Mouse (Mus musculus) ovary, postnatal 36 days (tissue): ENCODE measurements around the gene Dnah6.

Source experiments
- DNase-seq: peaks from one replicate; pipeline ENCODE4 v3.0.0; 2022; ENCODE audit warnings: low spot score, mixed read lengths

Dnah6 gene

DNA sequence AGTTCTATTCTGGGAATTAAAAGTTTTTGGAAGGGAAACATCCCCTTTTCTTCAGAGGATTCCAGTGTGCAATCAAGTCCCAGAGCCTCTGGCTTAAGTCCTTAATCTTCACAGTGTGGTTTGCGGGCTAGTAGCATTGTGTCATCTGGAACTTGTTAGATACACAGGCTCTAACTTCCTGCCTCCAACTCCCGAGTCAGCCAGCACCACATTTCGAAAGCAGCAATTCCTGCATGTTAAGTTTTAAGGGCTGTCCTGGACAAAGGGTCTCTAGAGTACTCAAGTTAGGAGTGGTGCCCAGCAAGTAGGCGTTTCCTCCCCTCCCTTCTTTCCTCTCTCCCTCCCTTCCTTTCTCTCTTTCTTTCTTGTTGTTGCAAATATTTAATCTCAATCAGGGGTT lies 7.0 kb upstream of the Dnah6 start:
- DNase-seq, result no peak

DNA sequence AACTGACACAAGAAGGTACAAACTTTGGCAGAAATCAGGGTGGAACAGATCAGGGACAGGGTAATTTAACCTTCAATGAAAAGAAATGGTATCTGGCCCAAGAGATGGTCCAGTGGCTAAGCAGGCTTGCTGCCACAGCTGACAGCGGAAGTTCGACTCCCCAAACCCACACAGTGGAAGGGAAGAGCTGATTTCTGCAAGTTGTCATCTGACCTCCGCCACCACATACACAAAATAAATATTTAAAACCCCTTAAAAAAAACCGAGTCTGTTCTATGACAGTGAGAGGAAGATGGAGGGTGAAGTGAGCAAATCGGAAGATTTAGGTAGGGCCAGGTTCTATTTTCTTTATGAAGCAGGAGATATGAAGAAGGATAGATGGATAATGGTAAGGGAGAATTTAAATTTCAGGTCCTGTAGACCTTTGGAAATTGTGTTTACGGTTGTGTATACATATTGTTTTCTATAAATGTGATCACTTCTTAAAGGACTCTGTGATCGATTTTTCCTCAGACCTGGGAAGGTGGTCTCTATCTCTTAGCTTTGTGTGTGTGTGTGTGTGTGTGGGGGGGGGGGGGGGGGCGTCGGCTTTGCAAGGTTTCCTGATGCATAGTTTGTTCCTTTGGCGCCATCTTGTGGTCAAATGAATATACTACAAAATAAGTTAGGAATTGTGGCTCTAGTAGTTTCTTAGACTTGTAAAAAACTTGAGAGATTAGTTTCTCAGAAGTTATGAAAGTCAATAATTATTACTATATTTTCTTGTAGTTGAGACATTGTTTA lies 6.1 kb upstream of the Dnah6 start:
- DNase-seq, result no peak

DNA sequence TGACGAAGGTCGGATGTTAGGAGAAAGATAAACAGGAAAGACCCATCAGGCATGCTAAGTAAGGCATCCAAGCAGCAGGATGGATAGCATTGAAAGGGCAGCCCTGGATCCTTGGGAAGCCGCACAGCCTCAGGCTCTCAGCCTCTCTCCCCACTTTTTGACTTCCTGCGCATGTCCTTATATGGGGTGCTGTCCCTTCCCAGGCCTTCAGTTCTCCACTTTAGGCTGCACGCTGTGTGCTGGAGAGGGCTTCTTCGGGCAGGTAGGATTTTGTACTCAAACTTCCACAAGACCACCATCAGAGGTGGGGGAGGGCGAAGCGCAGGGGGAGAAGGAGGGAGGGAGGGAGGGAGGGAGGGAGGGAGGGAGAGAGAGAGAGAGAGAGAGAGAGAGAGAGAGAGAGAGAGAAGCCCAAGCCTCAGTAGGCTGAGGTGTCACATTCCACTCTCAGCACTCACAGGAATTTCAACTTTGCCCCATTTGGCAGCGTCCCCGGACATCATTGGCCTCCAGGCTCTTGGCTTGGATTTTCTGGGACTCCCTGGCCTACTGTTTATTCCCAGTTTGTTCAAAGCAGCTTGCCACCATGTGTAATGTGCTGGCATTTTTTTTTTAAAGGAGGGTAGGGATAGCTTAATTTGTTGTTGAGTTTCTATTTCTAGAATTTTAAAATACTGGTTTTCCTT lies 1.5 kb upstream of the Dnah6 start:
- DNase-seq, result peak; percentile 89

DNA sequence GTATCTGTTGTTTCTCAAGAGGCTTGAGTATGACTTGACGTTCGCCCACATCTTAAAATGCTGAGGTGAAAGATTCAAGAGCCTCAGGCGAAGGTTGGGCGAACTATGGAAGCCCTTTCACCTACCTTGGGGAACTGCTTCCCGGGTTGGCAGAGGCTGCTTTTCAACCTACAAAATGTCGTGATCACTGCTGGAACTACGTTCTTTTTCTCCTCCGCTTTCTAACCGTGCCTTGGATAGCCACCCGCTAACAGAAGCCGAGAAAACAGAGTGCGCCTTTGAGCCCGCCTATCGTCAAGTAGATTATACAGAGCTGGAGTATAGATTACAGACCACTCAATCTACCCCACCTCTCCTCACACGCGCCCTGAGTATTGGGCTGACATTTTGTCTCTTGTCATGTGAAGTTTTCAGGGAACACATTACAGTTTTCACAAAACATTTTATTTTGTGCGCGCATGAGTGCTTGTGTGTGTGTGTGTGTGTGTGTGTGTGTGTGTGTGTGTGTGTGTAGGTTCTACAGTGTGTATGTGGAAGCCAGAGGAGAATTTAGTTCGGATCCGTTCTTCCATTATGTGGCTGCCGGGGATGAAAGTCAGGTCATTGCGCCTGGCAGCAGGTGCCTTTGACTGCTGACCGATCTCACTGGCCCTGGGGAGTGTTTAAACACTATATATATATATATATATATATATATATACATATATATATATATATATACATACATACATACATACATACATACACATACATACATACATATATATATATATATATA lies 696 bp upstream of the Dnah6 start:
- DNase-seq, result peak; percentile 26

DNA sequence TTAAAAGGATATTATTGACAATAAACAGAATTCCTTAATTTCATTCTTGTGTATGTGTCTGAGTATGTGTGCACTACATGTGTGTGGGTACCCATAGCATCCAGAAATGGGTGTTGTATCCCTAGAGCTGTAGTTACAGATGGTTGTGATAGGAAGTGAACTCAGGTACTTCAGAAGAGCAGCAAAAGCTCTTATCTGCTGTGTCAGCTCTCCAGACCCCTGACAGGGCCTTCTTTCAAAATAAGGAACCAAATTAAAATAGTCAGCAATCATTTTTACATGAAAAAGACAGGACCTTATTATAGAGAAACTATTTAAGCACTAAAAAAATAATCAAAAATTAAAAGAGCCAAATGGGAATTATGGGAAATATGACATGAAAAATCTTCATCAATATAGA lies 9.8 kb downstream of the Dnah6 start:
- DNase-seq, result no peak

DNA sequence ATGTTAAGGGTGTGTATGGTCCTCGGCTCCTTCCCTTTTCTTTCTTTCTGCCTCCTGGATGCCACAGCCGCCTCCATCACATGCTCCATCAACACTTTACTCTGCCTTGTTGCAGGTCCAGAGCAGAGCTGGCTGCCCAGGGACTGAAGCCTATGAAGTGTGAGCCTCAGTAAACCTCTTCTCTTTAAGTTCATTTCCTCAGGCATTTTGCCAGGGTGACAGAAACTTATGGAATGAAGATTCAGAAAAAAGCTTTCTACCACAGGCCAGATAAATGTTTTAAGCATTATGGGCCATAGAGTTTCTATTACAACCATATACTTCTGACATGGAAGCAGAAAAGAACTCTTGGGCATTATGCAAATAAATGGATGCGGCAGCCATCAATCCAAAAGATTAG lies 10.4 kb downstream of the Dnah6 start:
- no peak for DNase-seq

DNA sequence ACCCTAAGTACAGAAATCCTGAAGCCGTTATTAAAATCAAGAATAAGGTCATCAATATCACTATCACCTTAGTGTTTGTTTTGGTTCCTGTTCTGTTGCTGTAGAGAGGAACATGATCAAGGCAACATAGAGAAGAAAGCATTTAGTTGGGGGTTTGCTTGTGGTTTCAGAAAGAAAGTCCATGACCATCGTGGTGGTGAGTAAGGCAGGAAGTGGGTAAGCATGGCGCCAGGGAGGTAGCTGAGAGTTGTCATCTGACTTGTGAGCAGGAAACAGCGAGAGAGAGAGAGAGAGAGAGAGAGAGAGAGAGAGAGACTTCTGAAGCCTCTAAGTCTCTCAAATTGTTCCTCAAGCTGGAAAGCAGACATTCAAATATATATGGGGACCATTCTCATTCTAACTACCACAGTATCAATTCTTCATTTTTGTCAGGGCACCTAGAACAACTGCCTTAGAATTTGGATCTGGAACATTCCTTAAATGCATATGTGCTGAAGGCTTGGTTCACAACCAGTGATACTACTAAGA lies 10.9 kb downstream of the Dnah6 start:
- no peak for DNase-seq

DNA sequence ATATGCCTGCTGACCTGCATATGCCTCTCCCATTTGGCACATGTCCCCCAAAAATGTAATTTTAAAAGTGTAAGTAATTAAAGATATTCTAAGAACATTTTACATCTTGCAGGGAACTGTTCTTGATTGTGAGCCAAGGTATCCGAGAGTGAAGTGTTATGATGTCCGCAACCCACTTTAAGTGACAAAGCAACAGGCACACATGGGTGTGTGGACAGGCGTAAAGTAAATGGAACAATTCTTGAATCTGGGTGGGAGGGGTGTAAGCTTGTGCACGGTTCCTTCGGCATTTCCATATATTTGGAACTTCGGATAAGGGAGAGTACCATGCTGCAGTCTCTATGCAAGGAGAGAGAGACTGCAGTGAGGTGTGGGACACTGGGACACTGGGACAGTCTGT lies 11.9 kb downstream of the Dnah6 start:
- DNase-seq, result no peak

DNA sequence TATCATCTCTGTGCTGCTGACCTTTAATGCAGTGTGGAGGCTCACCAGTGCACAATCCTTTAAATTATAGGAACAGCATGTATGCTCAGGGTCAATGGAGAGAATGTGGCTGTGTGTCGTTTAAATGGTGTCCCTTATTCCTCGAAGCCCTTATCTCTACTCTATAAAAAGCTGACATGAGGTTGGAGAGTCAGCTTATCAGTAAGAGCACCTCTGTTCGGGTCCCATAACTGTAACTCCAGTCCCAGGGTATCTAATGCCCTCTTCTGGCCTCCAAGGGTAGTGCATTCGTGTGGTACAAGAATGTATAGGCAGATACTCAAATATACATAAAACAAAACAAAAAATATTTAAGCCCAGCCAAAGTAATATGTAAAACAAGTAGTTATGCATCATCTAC lies 16.5 kb downstream of the Dnah6 start:
- DNase-seq, result no peak

DNA sequence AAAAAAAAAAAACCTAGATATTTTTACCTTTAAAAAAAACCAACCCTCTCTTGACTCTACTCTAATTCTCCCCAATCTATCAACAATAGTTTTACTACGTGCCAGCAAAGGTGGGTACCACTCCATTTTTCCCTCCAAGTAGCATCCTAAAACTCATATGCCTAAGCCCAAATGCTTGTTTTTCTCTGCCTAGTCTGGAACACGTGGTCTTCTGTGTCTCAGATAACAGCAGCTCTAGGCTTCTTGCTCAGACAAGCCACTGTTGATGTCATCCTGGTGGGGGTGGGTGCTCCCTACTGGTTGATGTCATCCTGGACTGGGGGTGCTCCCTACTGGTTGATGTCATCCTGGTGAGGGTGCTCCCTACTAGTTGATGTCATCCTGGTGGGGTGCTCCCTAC lies 17.7 kb downstream of the Dnah6 start:
- DNase-seq, result no peak

DNA sequence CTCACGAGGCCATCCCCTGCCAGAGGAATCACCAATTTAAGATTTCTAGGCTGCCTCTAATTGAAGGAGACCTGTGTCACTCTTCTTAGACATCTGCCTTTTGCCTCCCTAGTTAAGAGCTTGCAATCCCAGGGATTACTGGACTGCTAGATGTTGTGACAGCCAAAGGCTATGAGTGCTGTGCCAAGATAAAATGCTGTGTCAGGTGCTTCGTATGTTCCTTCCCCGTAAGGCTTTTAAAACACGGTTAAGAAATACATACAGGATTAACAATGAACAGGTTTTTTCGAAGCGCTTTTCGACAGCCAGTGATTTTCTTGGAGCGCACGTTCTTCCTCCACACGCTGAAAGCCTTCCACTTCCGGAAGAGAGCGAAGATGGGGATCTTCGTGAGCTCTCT lies 26.2 kb downstream of the Dnah6 start:
- DNase-seq, result no peak

DNA sequence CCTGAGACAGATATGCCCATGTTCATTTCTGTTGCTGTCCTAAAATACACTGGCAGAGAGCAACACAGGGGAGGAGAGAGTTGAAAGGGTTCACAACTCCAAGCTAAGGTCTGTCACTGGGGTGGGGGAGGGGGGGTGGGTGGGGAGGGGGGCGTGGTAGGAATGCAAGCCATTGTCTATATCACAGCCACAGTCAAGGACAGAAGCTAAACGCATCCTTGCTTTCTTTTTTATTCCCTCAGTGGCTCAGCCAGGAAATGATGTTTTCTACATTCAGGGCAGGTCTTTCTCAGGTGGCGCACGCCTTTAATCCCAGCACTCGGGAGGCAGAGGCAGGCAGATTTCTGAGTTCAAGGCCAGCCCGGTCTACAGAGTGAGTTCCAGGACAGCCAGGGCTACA lies 30.7 kb downstream of the Dnah6 start:
- DNase-seq, result no peak

DNA sequence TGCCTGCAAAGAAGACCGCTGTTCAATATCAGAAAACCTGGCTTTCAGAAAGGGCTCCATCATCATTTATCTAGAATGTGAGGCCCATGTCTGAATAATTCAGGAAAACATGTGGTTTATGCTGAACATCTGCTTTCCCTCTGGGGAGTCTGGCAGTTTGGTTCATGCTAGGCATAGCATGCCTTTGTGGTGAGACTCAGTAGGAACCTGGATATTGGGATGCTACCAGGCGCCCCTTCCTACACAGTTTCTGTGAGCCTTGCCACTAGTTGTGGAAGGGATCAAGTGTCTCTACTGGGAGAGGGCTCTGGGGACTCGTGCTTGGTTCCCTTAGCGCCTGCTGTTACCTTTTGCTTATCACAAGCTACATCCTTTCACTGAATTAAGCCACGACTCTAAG lies 37.2 kb downstream of the Dnah6 start:
- DNase-seq, result no peak

DNA sequence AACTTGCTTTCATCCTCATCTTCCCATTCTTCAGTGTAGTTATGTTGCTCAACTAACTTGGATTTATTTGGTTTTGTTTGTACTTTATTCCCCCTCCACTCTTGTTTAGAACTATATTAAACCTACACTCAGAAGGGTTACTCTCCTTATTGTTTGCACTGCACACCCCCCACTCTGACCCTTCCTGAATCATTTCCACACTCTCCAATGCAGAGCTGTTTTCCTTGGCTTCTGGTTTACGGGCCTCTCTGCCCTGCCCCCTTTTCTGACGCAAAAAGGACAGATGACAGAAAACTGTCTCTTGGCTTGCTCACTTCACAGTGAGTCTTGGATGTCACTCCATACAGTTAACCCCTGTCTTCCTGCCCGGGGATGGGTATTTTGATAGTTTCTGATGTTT lies 38.5 kb downstream of the Dnah6 start:
- DNase-seq, result no peak

DNA sequence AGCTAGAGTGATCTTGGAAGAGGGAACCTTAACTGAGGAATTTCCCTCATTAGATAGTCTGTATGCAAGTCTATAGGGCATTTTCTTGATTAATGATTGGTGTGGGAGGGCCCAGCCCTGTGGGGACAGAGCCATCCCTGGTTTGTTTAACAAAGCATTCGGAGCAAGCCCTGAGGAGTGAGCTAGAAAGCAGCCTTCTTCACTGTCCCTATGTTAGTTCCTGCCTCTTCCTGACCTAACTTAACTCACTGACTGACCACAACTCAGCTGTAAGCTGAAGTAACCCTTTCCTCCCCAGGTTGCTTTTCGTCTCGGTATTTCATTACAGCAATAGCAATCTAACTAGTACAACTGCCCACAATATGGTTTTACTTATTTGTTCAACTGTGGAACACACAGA lies 39.0 kb downstream of the Dnah6 start:
- no peak for DNase-seq

DNA sequence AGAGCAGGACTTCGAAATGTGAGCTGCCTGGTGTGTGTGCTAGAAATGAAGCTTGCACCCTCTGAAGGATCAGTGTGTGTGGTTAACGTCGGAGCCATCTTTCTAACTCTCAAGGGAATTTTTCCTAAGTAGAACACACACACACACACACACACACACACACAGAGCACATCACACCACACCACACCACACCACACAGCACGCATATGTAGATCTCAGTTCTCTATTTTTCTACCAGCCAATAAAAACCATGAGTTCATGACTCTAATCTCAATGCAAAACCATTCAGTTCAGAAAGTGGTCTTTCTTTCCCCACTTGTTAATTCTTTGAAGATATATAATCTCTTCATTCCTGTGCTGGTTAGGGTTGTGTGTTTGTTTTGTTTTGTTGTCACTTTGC lies 39.4 kb downstream of the Dnah6 start:
- DNase-seq, result no peak

DNA sequence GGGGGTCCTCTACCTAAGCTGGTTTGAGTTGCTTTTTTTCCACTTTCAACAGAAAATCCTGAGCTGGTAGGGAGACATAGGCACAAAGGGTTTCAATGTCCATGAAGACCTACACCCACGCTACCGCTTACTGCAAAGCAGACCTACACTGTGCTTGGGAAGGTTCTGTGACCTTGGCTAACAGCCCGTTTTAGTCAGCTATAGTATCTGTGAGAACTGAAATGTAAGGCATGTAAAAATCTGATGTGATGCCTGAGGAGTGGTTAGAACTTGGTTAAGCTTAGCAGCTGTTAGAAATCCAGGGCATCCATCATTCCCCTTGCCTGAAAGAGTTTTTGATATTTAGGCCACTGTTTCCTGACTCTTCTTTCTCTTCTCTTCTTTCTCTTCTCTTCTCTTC lies 46.3 kb downstream of the Dnah6 start:
- no peak for DNase-seq

DNA sequence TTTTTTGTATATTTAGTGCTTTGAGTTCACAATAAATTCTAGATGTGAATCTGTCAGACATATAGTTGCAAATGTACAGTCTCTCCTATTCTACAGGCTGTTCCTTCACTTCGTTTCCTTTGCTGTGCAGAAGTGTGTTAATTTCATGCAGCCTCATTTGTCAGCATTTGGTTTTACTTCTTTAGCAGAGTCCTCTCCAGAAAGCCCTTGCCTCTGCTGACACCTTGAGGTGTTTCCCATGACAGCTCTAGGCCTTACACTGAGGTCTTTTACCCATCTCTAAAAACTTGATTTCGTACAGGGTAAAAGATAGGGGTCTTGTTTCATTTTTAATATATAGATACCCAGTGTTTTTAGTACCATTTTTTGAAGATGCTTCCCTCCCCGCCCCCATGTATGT lies 54.2 kb downstream of the Dnah6 start:
- DNase-seq, result no peak

DNA sequence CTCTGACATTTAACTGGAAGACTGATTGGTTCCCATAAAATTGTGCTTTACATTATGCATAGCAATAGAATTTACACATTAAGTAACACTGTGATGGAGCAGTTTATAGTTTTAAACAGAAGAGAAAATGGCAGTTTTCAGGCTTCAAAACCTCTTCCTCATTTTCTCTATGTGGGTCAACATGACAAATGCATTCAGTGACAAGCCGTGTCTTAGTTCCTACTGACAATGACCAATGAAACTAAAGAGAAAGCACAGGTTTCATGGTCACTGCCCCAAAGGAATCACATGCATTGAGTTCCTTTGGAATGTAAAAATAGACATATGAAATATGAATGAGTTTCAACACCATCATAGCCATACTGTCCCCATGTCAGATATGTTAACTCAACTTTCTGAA lies 58.5 kb downstream of the Dnah6 start:
- no peak for DNase-seq

DNA sequence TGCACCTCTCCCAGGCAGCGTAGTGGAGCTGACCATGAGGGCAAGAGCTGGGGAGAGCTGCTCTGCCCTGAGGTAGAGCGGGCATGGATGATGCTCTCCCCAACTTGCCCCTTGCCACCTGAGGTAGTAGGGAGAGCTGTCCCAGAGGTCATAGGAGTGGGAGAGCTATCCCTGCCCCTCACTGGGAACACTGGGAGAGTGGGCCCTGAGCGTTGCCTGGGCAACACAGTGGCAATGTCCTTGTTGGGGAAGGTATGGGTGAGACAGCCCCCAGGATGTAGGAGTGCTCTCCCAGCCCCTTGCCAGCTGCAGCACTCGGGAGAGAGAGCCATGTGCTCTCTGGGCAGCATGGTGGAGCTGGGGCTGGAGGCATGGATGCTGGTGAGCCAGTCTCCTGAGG lies 60.1 kb downstream of the Dnah6 start:
- DNase-seq, result no peak

DNA sequence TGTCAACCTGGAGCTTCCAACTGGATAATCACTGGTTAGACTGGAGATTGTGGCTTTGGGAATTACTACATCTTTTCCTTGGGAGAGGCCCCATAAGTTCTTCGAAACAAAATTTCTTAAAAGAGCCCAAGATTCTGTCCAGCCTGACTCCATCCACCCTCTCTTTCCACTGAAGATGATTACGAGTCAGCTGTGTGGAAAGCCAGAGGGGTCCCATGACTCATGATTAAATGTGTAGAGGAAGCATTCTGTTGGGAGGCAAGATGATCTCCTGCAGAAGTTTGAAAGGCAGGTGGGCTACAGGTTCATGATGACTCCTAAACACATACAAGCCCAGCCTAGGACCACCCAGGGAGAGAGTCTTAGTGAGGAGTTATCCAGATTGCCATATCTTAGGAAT lies 66.0 kb downstream of the Dnah6 start:
- DNase-seq, result no peak

DNA sequence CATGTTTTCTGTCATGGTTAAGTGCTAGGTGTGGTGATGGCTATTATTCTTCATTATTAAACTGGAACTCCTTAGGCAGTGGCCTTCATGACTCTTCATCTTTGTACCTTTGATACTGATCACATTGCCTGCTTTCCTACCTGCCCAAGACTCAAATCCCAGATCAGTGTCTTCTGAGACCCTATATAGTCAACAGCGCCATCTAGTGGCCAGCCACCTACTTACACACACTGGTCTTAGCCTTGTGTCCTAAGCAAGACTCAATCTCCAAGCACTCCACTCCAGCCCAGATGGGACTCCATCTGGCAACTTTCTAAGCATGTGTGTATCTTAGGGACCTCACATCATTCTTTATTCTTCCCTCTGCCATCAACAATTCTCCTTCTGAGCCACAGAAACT lies 67.8 kb downstream of the Dnah6 start:
- peak; percentile 68 for DNase-seq

DNA sequence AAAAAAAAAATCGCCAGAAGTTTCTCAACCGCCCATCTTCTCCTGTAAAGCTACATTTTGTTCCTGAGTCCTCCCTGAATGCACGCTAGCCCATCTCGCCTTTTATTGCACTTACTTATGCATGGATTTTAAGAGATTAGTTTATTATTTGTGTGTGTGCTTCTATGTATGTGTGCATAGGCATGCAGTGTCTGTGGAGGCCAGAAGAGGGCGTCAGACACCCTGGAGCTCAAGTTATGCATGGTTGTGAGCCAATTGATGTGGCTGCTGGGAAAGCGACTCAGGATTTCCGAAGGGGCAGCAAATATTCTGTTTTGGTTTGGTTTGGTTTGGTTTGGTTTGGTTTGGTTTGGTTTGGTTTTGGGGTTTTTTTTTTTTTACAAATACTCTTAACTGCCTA lies 78.0 kb downstream of the Dnah6 start:
- no peak for DNase-seq
